Mouse (Mus musculus): ENCODE measurements at regions not wholly inside any gene's neighbourhood (a gene's known extent, or its start where the extent isn't known, plus 50 kb on each side); places are given as distances from the start of the nearest gene placed in this dataset.

GRCm38 (mm10) chr8:26804901-26805341 lies 172.2 kb upstream of the Zfp703 start:
- H3K9me3 ChIP-seq (ENCODE audit: control insufficient read depth, low read length) = no peaks in the 10 kb centered on the region
- H3K36me3 ChIP-seq (ENCODE audit: control insufficient read depth, insufficient read depth, low read length) = no peaks in the 10 kb centered on the region
- peaks cover 34% of the 10 kb centered on the region for H3K4me1 ChIP-seq (ENCODE audit: control insufficient read depth, insufficient read depth, low read length)
- TF ChIP-seq POLR2A (IDR thresholded peaks at IDR 0.05; ENCODE audit: borderline replicate concordance, extremely low read depth, insufficient read depth, insufficient read length) = no peak
- no peak for DNase-seq (ENCODE audit: low spot score)
- no peak for ATAC-seq (ENCODE audit: low FRiP score, low read depth)
- H3K27me3 ChIP-seq (ENCODE audit: control insufficient read depth, insufficient read depth, low read length) = no peaks in the 10 kb centered on the region
- H3K4me3 ChIP-seq (replicated peaks; ENCODE audit: low read length) = no peak overlapping the region
- 7% methylated on average over 7 of the region's 7 CpGs for WGBS
- peak overlapping the region; percentile 29 for H3K4me2 ChIP-seq (replicated peaks; ENCODE audit: low read depth, low read length, severe bottlenecking)
- no peak overlapping the region for H3K9ac ChIP-seq (ENCODE audit: low read depth, low read length, severe bottlenecking)
- peak overlapping the region; percentile 22; the same call in 1 of the 2 replicates for H3K27ac ChIP-seq (replicated peaks; ENCODE audit: low read depth, low read length)

- Histone ChIP-seq H3K4me1 (ENCODE audit: control insufficient read depth, insufficient read depth, low read length) (peaks cover 34% of the 10 kb centered on the region), H3K36me3 (ENCODE audit: control insufficient read depth, insufficient read depth, low read length) (no peaks in the 10 kb centered on the region), H3K4me2 (replicated peaks; ENCODE audit: low read depth, low read length, severe bottlenecking) (peak overlapping the region; percentile 29), H3K9ac (ENCODE audit: low read depth, low read length, severe bottlenecking) (0 out of 2 replicates have a peak overlapping the region, but pooled peaks have one; percentile 14), H3K4me3 (replicated peaks; ENCODE audit: low read length) (no peak overlapping the region), H3K27ac (replicated peaks; ENCODE audit: low read depth, low read length) (peak overlapping the region; percentile 22; the same call in 1 of the 2 replicates), H3K9me3 (ENCODE audit: control insufficient read depth, low read length) (no peaks in the 10 kb centered on the region), H3K27me3 (ENCODE audit: control insufficient read depth, insufficient read depth, low read length) (no peaks in the 10 kb centered on the region)
- DNase-seq (ENCODE audit: low spot score) (peak; percentile 87), ATAC-seq (ENCODE audit: low FRiP score, low read depth) (peak; percentile 34; the same call in 1 of the 2 replicates)
- no peak for TF ChIP-seq POLR2A (IDR thresholded peaks at IDR 0.05; ENCODE audit: borderline replicate concordance, extremely low read depth, insufficient read depth, insufficient read length)
- 3% methylated on average over 6 of the region's 6 CpGs for WGBS
These were observed 171.7 kb upstream of the Zfp703 start for GRCm38 (mm10) chr8:26805371-26805821.

- DNase-seq (ENCODE audit: low spot score) (peak; percentile 64), ATAC-seq (ENCODE audit: low FRiP score, low read depth) (peak; percentile 34)
- no peaks in the 10 kb centered on the region for H3K9me3 ChIP-seq (ENCODE audit: control insufficient read depth, low read length)
- H3K27me3 ChIP-seq (ENCODE audit: control insufficient read depth, insufficient read depth, low read length) = no peaks in the 10 kb centered on the region
- TF ChIP-seq POLR2A (IDR thresholded peaks at IDR 0.05; ENCODE audit: borderline replicate concordance, extremely low read depth, insufficient read depth, insufficient read length) = no peak
- no peak overlapping the region for H3K4me3 ChIP-seq (replicated peaks; ENCODE audit: low read length)
- H3K4me1 ChIP-seq (ENCODE audit: control insufficient read depth, insufficient read depth, low read length) = peaks cover 34% of the 10 kb centered on the region
- H3K27ac ChIP-seq (replicated peaks; ENCODE audit: low read depth, low read length) = no peak overlapping the region
- H3K36me3 ChIP-seq (ENCODE audit: control insufficient read depth, insufficient read depth, low read length) = no peaks in the 10 kb centered on the region
- 4% methylated on average over 11 of the region's 11 CpGs for WGBS
- no peak overlapping the region; the same call in 1 of the 2 replicates for H3K4me2 ChIP-seq (replicated peaks; ENCODE audit: low read depth, low read length, severe bottlenecking)
- no peak overlapping the region for H3K9ac ChIP-seq (ENCODE audit: low read depth, low read length, severe bottlenecking)
These were observed 168.9 kb upstream of the Zfp703 start for GRCm38 (mm10) chr8:26808111-26808651.

GRCm38 (mm10) chr8:26808771-26809170 lies 168.4 kb upstream of the Zfp703 start:
- Histone ChIP-seq H3K36me3 (ENCODE audit: control insufficient read depth, insufficient read depth, low read length) (no peaks in the 10 kb centered on the region), H3K27me3 (ENCODE audit: control insufficient read depth, insufficient read depth, low read length) (no peaks in the 10 kb centered on the region), H3K9me3 (ENCODE audit: control insufficient read depth, low read length) (no peaks in the 10 kb centered on the region), H3K4me1 (ENCODE audit: control insufficient read depth, insufficient read depth, low read length) (peaks cover 34% of the 10 kb centered on the region), H3K4me2 (replicated peaks; ENCODE audit: low read depth, low read length, severe bottlenecking) (no peak overlapping the region), H3K27ac (replicated peaks; ENCODE audit: low read depth, low read length) (no peak overlapping the region), H3K9ac (ENCODE audit: low read depth, low read length, severe bottlenecking) (no peak overlapping the region), H3K4me3 (replicated peaks; ENCODE audit: low read length) (no peak overlapping the region)
- WGBS = 21% methylated on average over 3 of the region's 3 CpGs
- ATAC-seq (ENCODE audit: low FRiP score, low read depth) (no peak), DNase-seq (ENCODE audit: low spot score) (no peak)
- TF ChIP-seq POLR2A (IDR thresholded peaks at IDR 0.05; ENCODE audit: borderline replicate concordance, extremely low read depth, insufficient read depth, insufficient read length) = no peak

GRCm38 (mm10) chr8:26809943-26810342 lies 167.2 kb upstream of the Zfp703 start:
- no peak overlapping the region for H3K4me3 ChIP-seq (replicated peaks; ENCODE audit: low read length)
- H3K27ac ChIP-seq (replicated peaks; ENCODE audit: low read depth, low read length) = no peak overlapping the region
- H3K27me3 ChIP-seq (ENCODE audit: control insufficient read depth, insufficient read depth, low read length) = no peaks in the 10 kb centered on the region
- TF ChIP-seq POLR2A (IDR thresholded peaks at IDR 0.05; ENCODE audit: borderline replicate concordance, extremely low read depth, insufficient read depth, insufficient read length) = no peak
- H3K4me1 ChIP-seq (ENCODE audit: control insufficient read depth, insufficient read depth, low read length) = peaks cover 28% of the 10 kb centered on the region
- H3K9ac ChIP-seq (ENCODE audit: low read depth, low read length, severe bottlenecking) = no peak overlapping the region
- DNase-seq (ENCODE audit: low spot score) (no peak), ATAC-seq (ENCODE audit: low FRiP score, low read depth) (no peak)
- 87% methylated on average over 7 of the region's 7 CpGs for WGBS
- no peak overlapping the region for H3K4me2 ChIP-seq (replicated peaks; ENCODE audit: low read depth, low read length, severe bottlenecking)
- H3K36me3 ChIP-seq (ENCODE audit: control insufficient read depth, insufficient read depth, low read length) = no peaks in the 10 kb centered on the region
- H3K9me3 ChIP-seq (ENCODE audit: control insufficient read depth, low read length) = no peaks in the 10 kb centered on the region
